Mouse (Mus musculus) ES-Bruce4 (cell line): Measurements from ENCODE around the gene Apol7a. TPM values are rescaled to one million over a fixed set of nuclear protein-coding genes. Genes with fewer than 3 reads are reported as not detected.
"Not testable (repeated sequence)": the region's sequence is repeated elsewhere in the genome, so short reads cannot be mapped to it uniquely, and the experiment has no call there.

ENCODE experiments used
- H3K27ac ChIP-seq: 2 replicates; pipeline ENCODE4 v1.5.1; 2012; ENCODE audit warnings: low read length, inconsistent platforms; ENCODE audit not compliant: insufficient read depth
- H3K27me3 ChIP-seq: 2 replicates; pipeline ENCODE4 v1.6.1; 2012; ENCODE audit warnings: mild to moderate bottlenecking, low read length, inconsistent platforms; ENCODE audit not compliant: control insufficient read depth, poor library complexity, insufficient read depth, severe bottlenecking
- H3K36me3 ChIP-seq: 2 replicates; pipeline ENCODE4 v1.6.1; 2012; ENCODE audit warnings: inconsistent platforms, mild to moderate bottlenecking, low read length, moderate library complexity; ENCODE audit not compliant: control insufficient read depth, poor library complexity, insufficient read depth, severe bottlenecking
- H3K4me1 ChIP-seq: one replicate; pipeline ENCODE4 v1.8.1; 2011; ENCODE audit warnings: low read length; ENCODE audit not compliant: control insufficient read depth, insufficient read depth
- H3K4me3 ChIP-seq: 2 replicates; pipeline ENCODE4 v1.5.1; 2011; ENCODE audit warnings: low read depth, mild to moderate bottlenecking, low read length
- H3K9ac ChIP-seq: 2 replicates; pipeline ENCODE4 v1.6.1; 2012; ENCODE audit warnings: low read depth, mild to moderate bottlenecking, inconsistent platforms; ENCODE audit not compliant: poor library complexity, severe bottlenecking
- H3K9me3 ChIP-seq: replicated peaks from 2 replicates; pipeline ENCODE4 v1.6.1; 2012; ENCODE audit warnings: mild to moderate bottlenecking, low read length, inconsistent platforms; ENCODE audit not compliant: control insufficient read depth, poor library complexity, insufficient read depth, severe bottlenecking
- CTCF ChIP-seq: IDR thresholded peaks from one replicate; pipeline ENCODE4 v1.8.1; 2011; ENCODE audit warnings: low read depth, low read length
- EP300 ChIP-seq: IDR thresholded peaks from 2 replicates; pipeline ENCODE4 v1.6.1; 2011; ENCODE audit warnings: low read depth, low read length; ENCODE audit not compliant: insufficient read depth
- POLR2A ChIP-seq: IDR thresholded peaks from one replicate; pipeline ENCODE4 v1.8.1; 2011; ENCODE audit warnings: low read length; ENCODE audit not compliant: insufficient read depth
- polyA plus RNA-seq: library from polyadenylated mRNA; stranded (reverse); fragments of >200 nt; gene quantifications from 2 replicates; pipeline ENCODE4 v1.2.4, GENCODE M21; 2011; ENCODE audit warnings: low read depth; ENCODE audit not compliant: missing spikeins, insufficient read depth, insufficient read length

Apol7a gene
- polyA plus RNA-seq, 1 experiment, result not detected

GRCm38 (mm10) chr15:77412695-77413094, 13.8 kb upstream of the Apol7a start:
- not testable (repeated sequence) for H3K9ac ChIP-seq, H3K4me3 ChIP-seq, H3K27ac ChIP-seq, H3K4me1 ChIP-seq, H3K27me3 ChIP-seq, H3K9me3 ChIP-seq, H3K36me3 ChIP-seq

DNA sequence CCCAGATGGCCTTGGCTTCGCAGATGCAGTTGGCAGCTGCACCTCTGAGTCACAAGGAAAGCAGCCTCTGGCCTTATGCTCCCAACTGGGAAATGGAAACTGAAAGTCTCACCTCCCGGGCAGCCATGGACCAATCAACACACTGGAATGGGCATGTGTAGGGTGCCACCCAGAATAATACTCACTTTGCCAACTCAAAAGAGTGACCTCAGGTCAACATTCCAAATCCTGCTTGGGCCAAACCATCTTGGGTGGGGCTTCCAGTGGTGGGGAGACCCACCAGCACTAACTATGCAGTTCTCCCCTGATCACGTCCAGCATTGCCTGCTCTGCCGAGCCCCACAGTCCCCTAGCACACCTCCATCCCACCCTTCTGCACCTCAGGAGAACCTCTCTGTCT, 12.1 kb upstream of the Apol7a start, which contains the start of gene Apol9a:
Gene Apol9a, minus strand, starts transcription at position 101 of the 400 bp plus-strand sequence.
- H3K4me3 ChIP-seq, H3K36me3 ChIP-seq, H3K27ac ChIP-seq, H3K9me3 ChIP-seq, H3K27me3 ChIP-seq, H3K4me1 ChIP-seq, H3K9ac ChIP-seq: not testable (repeated sequence)

- H3K27ac ChIP-seq, H3K4me3 ChIP-seq, H3K36me3 ChIP-seq: not testable (repeated sequence)
Measured at GRCm38 (mm10) chr15:77406370-77406769, 7.5 kb upstream of the Apol7a start.

DNA sequence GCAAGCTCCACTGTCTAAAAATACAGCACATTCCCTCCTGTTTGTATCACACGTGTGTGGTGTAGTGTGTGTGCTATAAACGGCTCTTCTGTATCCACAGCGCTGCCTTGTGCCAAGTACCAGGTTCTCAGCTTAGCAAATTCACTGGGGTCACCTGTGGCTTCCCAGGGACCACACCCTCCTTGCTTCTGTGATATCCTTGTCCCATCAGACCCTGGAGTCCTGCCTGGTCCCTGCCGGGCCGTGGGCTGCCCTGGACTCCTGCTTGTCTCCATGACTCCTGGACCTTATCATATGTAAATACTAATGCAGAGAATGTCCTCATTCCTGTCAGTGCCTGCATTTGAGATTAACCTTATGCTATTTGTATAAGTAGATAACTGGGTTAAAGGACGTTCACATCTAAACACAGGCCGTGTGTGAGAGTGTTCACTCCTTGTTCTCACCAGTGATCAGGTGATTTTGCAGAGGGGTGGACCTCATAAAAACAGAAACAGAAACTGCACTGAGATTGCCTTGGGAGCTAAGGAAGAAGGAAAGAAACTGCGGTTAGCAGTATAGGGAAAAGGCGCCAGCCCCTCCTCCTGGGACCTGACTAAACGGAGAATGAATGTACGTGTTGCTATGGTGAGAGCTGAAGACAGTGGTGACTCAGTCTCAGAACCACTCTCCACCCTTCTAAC, 1.3 kb downstream of the Apol7a start:
- not testable (repeated sequence) for H3K27me3 ChIP-seq, H3K36me3 ChIP-seq, H3K27ac ChIP-seq, H3K9ac ChIP-seq, H3K9me3 ChIP-seq, H3K4me3 ChIP-seq, H3K4me1 ChIP-seq

More at GRCm38 (mm10) chr15:77406370-77406769, 7.5 kb upstream of the Apol7a start:
- H3K9ac ChIP-seq, H3K4me1 ChIP-seq, H3K27me3 ChIP-seq, H3K9me3 ChIP-seq: not testable (repeated sequence)

DNA sequence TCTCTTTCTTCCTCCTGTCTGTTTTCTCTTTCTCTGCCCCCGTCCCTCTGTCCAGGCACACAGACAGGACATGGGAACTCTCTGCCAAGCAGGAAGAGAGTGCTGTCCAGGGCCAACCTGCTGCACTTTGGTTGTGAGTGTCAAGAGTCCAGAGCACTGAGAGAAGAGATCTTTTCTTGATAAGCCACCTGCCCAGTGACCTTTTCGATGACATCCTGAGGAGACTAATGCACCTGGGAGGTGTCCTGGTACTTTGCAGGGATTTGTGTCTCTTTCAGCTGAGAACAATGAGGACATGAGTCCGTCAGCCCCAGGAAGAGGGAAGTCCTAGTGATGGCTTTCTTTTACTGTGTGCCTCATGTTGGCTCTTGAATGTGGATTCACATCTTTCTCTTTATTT, 5.1 kb downstream of the Apol7a start:
- not testable (repeated sequence) for H3K4me3 ChIP-seq, H3K9ac ChIP-seq, H3K27me3 ChIP-seq, H3K4me1 ChIP-seq, H3K9me3 ChIP-seq, H3K27ac ChIP-seq, H3K36me3 ChIP-seq

DNA sequence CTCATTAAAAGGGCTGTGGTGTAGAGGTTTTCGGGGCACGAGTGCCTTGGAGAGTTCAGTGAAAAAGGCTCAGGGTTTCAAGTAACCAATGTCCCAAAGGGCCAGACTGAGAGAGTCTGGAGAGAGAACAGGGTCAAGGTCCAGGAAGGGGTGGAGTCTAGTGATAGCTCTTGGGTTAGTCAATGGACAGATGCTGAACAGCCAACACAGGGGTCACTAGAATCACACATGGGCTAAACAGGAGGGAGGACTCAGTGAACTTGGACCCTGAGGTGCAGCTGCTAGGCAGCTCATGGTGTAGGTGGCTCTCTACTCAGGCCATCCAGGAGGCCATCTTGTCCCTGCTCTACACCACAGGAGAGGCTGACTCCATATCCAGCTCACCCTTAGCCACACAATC, 11.4 kb downstream of the Apol7a start:
- H3K9me3 ChIP-seq, result no peaks in the 10 kb centered on the region
- no peaks in the 10 kb centered on the region for H3K27me3 ChIP-seq
- H3K4me3 ChIP-seq, result no peak overlapping the region
- H3K27ac ChIP-seq, result no peak overlapping the region
- no peaks in the 10 kb centered on the region for H3K4me1 ChIP-seq
- TF ChIP-seq EP300, result no peak
- no peak for TF ChIP-seq CTCF
- TF ChIP-seq POLR2A, result no peak
- H3K9ac ChIP-seq, result no peak overlapping the region
- H3K36me3 ChIP-seq, result no peaks in the 10 kb centered on the region

- Histone ChIP-seq H3K9me3 (no peaks in the 10 kb centered on the region), H3K4me1 (no peaks in the 10 kb centered on the region), H3K9ac (no peak overlapping the region), H3K27ac (no peak overlapping the region), H3K27me3 (no peaks in the 10 kb centered on the region), H3K4me3 (no peak overlapping the region), H3K36me3 (no peaks in the 10 kb centered on the region)
- TF ChIP-seq CTCF (no peak), EP300 (no peak), POLR2A (no peak)
Measured at GRCm38 (mm10) chr15:77384340-77385030, 14.4 kb downstream of the Apol7a start.
